Mouse (Mus musculus): ENCODE results near the gene 2610318N02Rik. TPM values are rescaled to one million over a fixed set of nuclear protein-coding genes. Genes with fewer than 3 reads are reported as not detected.
A peak's percentile ranks its signal among the peaks of the same experiment; 100 is the strongest.

2610318N02Rik gene
- polyA plus RNA-seq, 1 experiment from 2014 or later: 22.4 TPM

- Histone ChIP-seq H3K4me1 (replicated peaks) (no peaks in the 10 kb centered on the region), H3K9me3 (no peaks in the 10 kb centered on the region), H3K9ac (no peak overlapping the region), H3K27ac (no peak overlapping the region), H3K27me3 (no peaks in the 10 kb centered on the region), H3K4me2 (no peak overlapping the region), H3K36me3 (peaks cover 92% of the 10 kb centered on the region), H3K4me3 (no peak overlapping the region)
- 96% methylated on average over 3 of the region's 3 CpGs for WGBS
- no peak for ATAC-seq (ENCODE audit: low FRiP score)
Measured at GRCm38 (mm10) chr16:17096938-17097337, 28.0 kb downstream of the 2610318N02Rik start.

DNA sequence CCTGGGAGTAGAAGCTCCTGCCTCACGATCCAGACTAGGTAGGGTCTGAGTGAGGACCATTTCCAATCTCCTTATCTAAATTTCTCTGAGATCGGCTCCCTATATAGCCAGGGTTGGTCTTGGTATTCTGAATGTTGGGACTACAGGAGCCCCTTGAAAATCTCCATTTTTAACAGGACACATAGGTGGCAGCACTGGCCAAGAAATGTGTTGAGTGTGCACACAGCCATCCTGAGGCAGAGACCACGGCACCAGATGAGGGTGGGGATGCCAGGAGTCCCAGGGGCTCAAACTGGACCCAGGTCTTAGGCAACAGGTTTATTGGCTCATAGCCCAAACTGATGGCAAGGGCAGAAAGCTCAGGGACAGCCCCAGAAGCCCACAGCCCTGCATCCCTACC, 36.6 kb downstream of the 2610318N02Rik start:
- no peak overlapping the region for H3K4me3 ChIP-seq
- WGBS: 74% methylated on average over 3 of the region's 3 CpGs
- H3K4me1 ChIP-seq (replicated peaks): no peaks in the 10 kb centered on the region
- H3K36me3 ChIP-seq: peaks cover 100% of the 10 kb centered on the region
- no peak for ATAC-seq (ENCODE audit: low FRiP score)
- H3K9ac ChIP-seq: no peak overlapping the region
- no peaks in the 10 kb centered on the region for H3K9me3 ChIP-seq
- no peak overlapping the region for H3K27ac ChIP-seq
- H3K4me2 ChIP-seq: no peak overlapping the region
- no peaks in the 10 kb centered on the region for H3K27me3 ChIP-seq

GRCm38 (mm10) chr16:17086669-17087193, 38.2 kb downstream of the 2610318N02Rik start:
- Histone ChIP-seq H3K27ac (no peak overlapping the region), H3K27me3 (no peaks in the 10 kb centered on the region), H3K4me2 (no peak overlapping the region), H3K9ac (0 out of 2 replicates have a peak overlapping the region, but pooled peaks have one; percentile 19), H3K4me3 (no peak overlapping the region), H3K36me3 (peaks cover 100% of the 10 kb centered on the region), H3K9me3 (no peaks in the 10 kb centered on the region), H3K4me1 (replicated peaks) (no peaks in the 10 kb centered on the region)
- WGBS: 82% methylated on average over 13 of the region's 13 CpGs
- no peak for ATAC-seq (ENCODE audit: low FRiP score)

GRCm38 (mm10) chr16:17086241-17086640, 38.7 kb downstream of the 2610318N02Rik start:
- H3K4me3 ChIP-seq: no peak overlapping the region
- 93% methylated on average over 3 of the region's 3 CpGs for WGBS
- no peak for ATAC-seq (ENCODE audit: low FRiP score)
- peaks cover 100% of the 10 kb centered on the region for H3K36me3 ChIP-seq
- no peak overlapping the region for H3K27ac ChIP-seq
- no peak overlapping the region for H3K4me2 ChIP-seq
- H3K27me3 ChIP-seq: no peaks in the 10 kb centered on the region
- no peak overlapping the region for H3K9ac ChIP-seq
- H3K9me3 ChIP-seq: no peaks in the 10 kb centered on the region
- H3K4me1 ChIP-seq (replicated peaks): no peaks in the 10 kb centered on the region

GRCm38 (mm10) chr16:17085636-17086035, 39.3 kb downstream of the 2610318N02Rik start:
- H3K27me3 ChIP-seq: no peaks in the 10 kb centered on the region
- no peaks in the 10 kb centered on the region for H3K9me3 ChIP-seq
- no peak overlapping the region for H3K4me2 ChIP-seq
- ATAC-seq (ENCODE audit: low FRiP score): no peak
- no peak overlapping the region for H3K4me3 ChIP-seq
- no peak overlapping the region for H3K9ac ChIP-seq
- H3K4me1 ChIP-seq (replicated peaks): no peaks in the 10 kb centered on the region
- H3K27ac ChIP-seq: no peak overlapping the region
- WGBS: 95% methylated on average over 4 of the region's 4 CpGs
- peaks cover 98% of the 10 kb centered on the region for H3K36me3 ChIP-seq

DNA sequence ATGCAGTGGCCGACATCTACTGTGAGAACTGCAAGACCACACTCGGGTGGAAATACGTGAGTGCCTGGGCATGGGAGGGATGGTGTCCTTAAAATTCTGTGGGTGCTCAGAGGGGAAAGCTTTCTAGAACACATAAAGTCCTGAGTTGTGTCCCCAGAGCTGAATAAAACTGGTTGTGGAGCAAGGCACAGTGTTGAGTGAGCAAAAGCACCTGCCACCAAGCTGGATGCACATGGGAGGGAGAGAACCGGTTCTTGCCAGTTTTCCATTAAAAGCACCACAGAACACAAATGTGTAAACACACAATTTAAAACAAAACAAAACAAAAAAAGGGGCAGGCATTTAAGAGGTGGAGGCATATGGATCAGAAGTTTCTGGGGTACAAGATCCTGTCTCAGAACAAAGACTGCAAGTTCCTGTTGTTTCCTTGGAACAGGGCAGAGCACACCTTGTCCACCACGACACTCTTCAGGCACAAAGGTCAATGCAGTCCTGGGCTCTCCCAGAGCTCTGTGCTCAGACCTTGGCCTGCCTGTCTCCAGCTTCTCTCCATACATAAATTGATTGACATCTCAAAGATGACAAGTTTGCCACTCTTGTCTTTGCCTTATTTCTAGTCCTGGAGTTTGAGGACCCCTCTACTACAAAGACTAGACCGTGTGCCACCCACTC, 42.7 kb downstream of the 2610318N02Rik start:
- ATAC-seq (ENCODE audit: low FRiP score): no peak
- Histone ChIP-seq H3K4me3 (no peak overlapping the region), H3K9ac (no peak overlapping the region), H3K36me3 (peaks cover 87% of the 10 kb centered on the region), H3K4me1 (replicated peaks) (no peaks in the 10 kb centered on the region), H3K4me2 (no peak overlapping the region), H3K27me3 (no peaks in the 10 kb centered on the region), H3K9me3 (no peaks in the 10 kb centered on the region), H3K27ac (no peak overlapping the region)
- WGBS: 91% methylated on average over 6 of the region's 6 CpGs

- H3K9ac ChIP-seq: no peak overlapping the region
- no peak overlapping the region for H3K4me3 ChIP-seq
- H3K27ac ChIP-seq: no peak overlapping the region
- H3K9me3 ChIP-seq: no peaks in the 10 kb centered on the region
- peaks cover 74% of the 10 kb centered on the region for H3K36me3 ChIP-seq
- no peaks in the 10 kb centered on the region for H3K27me3 ChIP-seq
- no peak for ATAC-seq (ENCODE audit: low FRiP score)
- H3K4me1 ChIP-seq (replicated peaks): peaks cover 8% of the 10 kb centered on the region
- 77% methylated on average over 7 of the region's 7 CpGs for WGBS
- H3K4me2 ChIP-seq: no peak overlapping the region
Measured at GRCm38 (mm10) chr16:17078101-17078500, 46.9 kb downstream of the 2610318N02Rik start.

- Histone ChIP-seq H3K9ac (no peak overlapping the region), H3K4me3 (no peak overlapping the region), H3K27ac (no peak overlapping the region), H3K36me3 (peaks cover 65% of the 10 kb centered on the region), H3K4me2 (no peak overlapping the region), H3K4me1 (replicated peaks) (peaks cover 19% of the 10 kb centered on the region), H3K9me3 (no peaks in the 10 kb centered on the region), H3K27me3 (no peaks in the 10 kb centered on the region)
- ATAC-seq (ENCODE audit: low FRiP score): no peak
Measured at GRCm38 (mm10) chr16:17076869-17077268, 48.1 kb downstream of the 2610318N02Rik start.

DNA sequence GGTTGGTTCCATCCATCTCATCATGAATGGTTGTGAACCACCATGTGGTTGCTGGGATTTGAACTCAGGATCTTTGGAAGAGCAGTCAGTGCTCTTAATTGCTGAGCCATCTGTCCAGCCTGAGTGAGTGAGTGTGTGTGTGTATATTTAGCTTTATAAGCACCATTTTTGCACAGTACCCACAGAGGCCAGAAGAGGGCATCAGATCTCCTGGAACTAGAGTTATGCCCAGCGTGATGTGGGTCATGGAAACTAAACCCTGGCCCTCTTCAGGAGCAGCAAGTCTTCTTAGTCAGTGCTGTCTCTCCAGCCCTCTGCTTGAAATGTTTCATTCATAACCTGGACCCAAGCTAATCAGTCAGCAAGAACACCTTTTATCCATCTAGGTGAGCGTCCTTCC, 48.7 kb downstream of the 2610318N02Rik start:
- Histone ChIP-seq H3K4me2 (no peak overlapping the region), H3K36me3 (peaks cover 59% of the 10 kb centered on the region)
- no peak for ATAC-seq (ENCODE audit: low FRiP score)

DNA sequence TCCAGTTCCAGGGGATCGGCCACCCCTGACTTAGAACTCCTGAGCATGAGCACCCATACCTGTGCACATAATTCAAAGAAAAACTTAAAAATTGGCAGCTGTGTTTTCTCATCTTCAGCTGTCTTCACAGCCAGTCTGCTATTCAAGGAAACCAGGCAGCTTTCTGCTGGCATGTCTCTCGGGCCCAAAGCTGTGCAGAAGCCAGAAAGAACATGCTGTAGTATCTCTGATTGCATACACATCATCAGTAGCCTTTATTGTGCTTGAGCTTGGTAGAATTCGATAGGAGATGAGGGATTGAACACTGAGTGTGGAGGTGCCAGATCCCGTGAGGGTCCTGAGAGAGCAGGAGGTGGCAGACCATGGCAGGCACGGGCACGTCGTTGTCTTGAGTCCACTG, 52.0 kb downstream of the 2610318N02Rik start:
- 93% methylated on average over 7 of the region's 7 CpGs for WGBS
- H3K27ac ChIP-seq: no peak overlapping the region

More for the DNA sequence above, 48.7 kb downstream of the 2610318N02Rik start:
- Histone ChIP-seq H3K27me3 (no peaks in the 10 kb centered on the region), H3K4me1 (replicated peaks) (peaks cover 24% of the 10 kb centered on the region), H3K9ac (no peak overlapping the region), H3K27ac (no peak overlapping the region), H3K9me3 (no peaks in the 10 kb centered on the region), H3K4me3 (no peak overlapping the region)
- 98% methylated on average over 2 of the region's 2 CpGs for WGBS

DNA sequence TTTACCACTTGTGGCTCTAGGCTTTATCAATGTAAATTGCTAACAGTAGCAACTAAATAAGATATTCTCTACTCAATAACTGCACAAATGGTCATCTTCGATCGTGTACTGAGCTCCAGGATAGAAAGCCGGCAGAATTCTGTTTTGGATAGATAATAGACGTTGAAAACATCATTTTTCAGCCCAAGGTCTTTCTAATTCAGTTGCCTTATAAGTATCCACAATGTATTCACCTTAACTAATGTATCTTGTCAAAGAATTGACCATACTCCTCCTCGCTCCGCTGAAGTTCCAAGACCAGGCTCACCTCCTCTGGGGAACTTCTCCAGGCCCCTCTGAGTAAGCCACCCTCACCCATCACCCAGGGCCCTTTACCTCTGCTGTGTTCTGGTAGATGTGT, 54.3 kb downstream of the 2610318N02Rik start:
- WGBS: 47% methylated on average over 6 of the region's 6 CpGs
- Histone ChIP-seq H3K4me1 (replicated peaks) (peaks cover 37% of the 10 kb centered on the region), H3K9me3 (no peaks in the 10 kb centered on the region), H3K4me3 (peak overlapping the region; percentile 72), H3K9ac (peak overlapping the region; percentile 82), H3K36me3 (peaks cover 20% of the 10 kb centered on the region), H3K4me2 (peak overlapping the region; percentile 66), H3K27me3 (no peaks in the 10 kb centered on the region), H3K27ac (no peak overlapping the region)
- no peak for ATAC-seq (ENCODE audit: low FRiP score)

More for the DNA sequence above, 52.0 kb downstream of the 2610318N02Rik start:
- H3K27me3 ChIP-seq: no peaks in the 10 kb centered on the region
- H3K4me2 ChIP-seq: no peak overlapping the region
- no peaks in the 10 kb centered on the region for H3K9me3 ChIP-seq
- ATAC-seq (ENCODE audit: low FRiP score): no peak
- no peak overlapping the region for H3K4me3 ChIP-seq
- H3K9ac ChIP-seq: no peak overlapping the region
- peaks cover 37% of the 10 kb centered on the region for H3K4me1 ChIP-seq (replicated peaks)
- peaks cover 38% of the 10 kb centered on the region for H3K36me3 ChIP-seq

GRCm38 (mm10) chr16:17069511-17070443, 55.2 kb downstream of the 2610318N02Rik start, which contains the start of gene Ypel1:
Ypel1 (plus strand) TSS chr16:17069696.
- Histone ChIP-seq H3K9ac (peak within 1 kb of the TSS; percentile 82), H3K27ac (peak within 1 kb of the TSS; percentile 93), H3K9me3 (no peaks in the 10 kb centered on the region), H3K4me3 (peak within 1 kb of the TSS; percentile 72), H3K4me2 (peak within 1 kb of the TSS; percentile 66), H3K36me3 (peaks cover 10% of the 10 kb centered on the region), H3K27me3 (no peaks in the 10 kb centered on the region), H3K4me1 (replicated peaks) (peaks cover 37% of the 10 kb centered on the region)
- WGBS: under 1% methylated on average over 66 of the region's 76 CpGs
- peak; percentile 97 for ATAC-seq (ENCODE audit: low FRiP score)
